Mouse (Mus musculus) WW6 (cell line): ENCODE data around the gene Setd1b.
"Not testable (repeated sequence)": the region's sequence is repeated elsewhere in the genome, so short reads cannot be mapped to it uniquely, and the experiment has no call there.

Experiments used
- DNase-seq: peaks from one replicate; pipeline ENCODE4 v3.0.0-alpha.2; 2013; ENCODE audit warnings: low read depth, low spot score

The Setd1b gene

GRCm38 (mm10) chr5:123160341-123160740, 18.3 kb downstream of the Setd1b start:
- DNase-seq = no peak

- DNase-seq = no peak
These were observed 20.9 kb downstream of the Setd1b start for GRCm38 (mm10) chr5:123162942-123163341.

- DNase-seq = no peak
These were observed 24.4 kb downstream of the Setd1b start for GRCm38 (mm10) chr5:123166437-123166836.

GRCm38 (mm10) chr5:123167591-123167990, 25.6 kb downstream of the Setd1b start:
- DNase-seq = no peak

- no peak for DNase-seq
These were observed 27.3 kb downstream of the Setd1b start, which contains the start of gene Psmd9 for GRCm38 (mm10) chr5:123169284-123169683. TSS of gene Psmd9 (plus strand) at chr5:123169413.

DNA sequence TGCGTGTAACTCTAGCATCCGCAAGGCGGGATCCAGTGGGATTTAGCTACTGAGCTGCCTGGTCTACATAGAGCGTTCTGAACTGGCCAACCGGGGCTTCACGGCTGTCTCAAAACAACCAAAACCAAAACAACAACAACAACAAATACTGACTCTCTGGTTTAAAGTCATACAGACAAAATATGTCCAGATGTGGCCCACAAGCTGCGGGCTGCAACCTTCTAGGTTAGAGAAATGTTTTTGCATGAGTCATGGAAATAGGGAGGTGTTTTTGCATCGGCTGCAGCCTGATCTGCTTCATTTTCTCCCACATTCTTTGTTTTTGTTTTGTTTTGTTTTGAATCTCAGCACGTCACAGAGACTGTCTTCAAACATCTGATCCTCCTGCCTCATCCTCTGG, 28.4 kb downstream of the Setd1b start:
- no peak for DNase-seq

GRCm38 (mm10) chr5:123171646-123172350, 29.8 kb downstream of the Setd1b start:
- peak; percentile 92 for DNase-seq

- no peak for DNase-seq
These were observed 36.8 kb downstream of the Setd1b start for GRCm38 (mm10) chr5:123178792-123179191.

DNA sequence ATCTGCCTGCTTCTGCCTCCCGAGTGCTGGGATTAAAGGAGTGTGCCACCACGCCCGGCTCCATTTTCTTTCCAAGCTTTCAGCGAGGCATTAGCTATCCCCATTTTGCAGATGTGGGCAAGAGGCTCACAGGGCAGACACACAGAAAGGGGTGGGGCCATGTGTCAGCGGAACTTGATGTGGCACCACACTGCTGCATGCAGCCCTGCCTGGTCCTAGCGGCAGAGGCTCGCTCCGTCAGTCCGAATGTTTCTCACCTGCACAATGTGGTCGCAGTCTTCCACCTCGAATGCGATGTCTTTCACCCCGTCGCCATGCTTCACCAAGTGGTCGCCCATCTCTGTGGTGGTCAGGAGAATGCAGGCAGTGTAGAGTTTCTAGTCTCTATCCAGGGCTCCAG, 38.4 kb downstream of the Setd1b start:
- no peak for DNase-seq

DNA sequence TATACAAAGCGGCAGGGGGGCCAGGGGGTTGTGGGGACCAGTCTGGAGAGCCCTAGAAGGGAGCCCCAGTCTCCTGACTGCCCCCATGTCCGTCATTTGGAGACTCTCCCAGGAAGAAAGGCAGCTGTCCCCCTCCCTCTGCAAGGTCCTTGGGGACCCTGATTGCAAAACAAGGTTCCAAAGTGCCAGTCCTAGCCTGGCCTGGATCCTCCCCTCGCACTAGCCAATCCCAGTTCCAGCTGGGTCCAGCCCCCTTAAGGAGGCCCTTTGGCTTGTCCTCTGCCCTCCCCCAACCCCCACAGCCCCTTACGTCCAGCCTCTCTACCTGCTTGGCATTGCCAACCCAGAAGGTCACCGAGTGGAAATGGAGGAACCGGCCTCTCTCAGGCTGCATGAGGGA, 39.5 kb downstream of the Setd1b start:
- DNase-seq = no peak

- DNase-seq = no peak
These were observed 40.7 kb downstream of the Setd1b start, which contains the start of gene Hpd for GRCm38 (mm10) chr5:123182651-123183050. TSS of gene Hpd (minus strand) at chr5:123182727.

- no peak for DNase-seq
These were observed 44.0 kb downstream of the Setd1b start for GRCm38 (mm10) chr5:123185966-123186365.

GRCm38 (mm10) chr5:123187306-123187705, 45.3 kb downstream of the Setd1b start:
- no peak for DNase-seq

- DNase-seq = no peak
These were observed 48.9 kb downstream of the Setd1b start for GRCm38 (mm10) chr5:123190912-123191311.

- no peak for DNase-seq
These were observed 49.4 kb downstream of the Setd1b start for GRCm38 (mm10) chr5:123191427-123191826.

DNA sequence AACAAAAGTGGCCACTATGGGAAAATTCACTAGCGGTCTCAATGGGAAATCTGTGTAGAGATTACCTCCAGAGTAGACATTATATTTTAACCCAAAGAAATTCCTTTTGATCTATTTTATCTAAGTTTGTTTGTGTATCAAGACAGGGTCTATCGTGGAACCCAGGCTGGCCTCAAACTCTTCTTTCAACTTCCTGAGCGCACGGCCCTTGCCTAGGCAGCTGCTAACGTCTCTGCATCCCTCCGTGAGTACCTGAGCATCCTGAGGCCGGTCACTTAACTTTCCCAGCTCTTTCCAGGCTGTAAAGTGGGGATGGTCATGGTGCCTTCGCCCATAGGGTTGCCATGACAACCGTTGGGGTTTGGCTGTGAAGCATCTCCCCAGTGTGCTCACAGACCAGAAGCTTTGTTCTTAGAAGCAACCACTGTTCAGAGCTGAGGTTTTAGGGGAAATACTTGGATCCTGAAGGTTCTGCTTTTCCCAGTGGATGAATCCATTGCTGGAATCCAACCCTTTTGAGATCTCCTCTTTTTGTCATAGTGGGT, 50.7 kb downstream of the Setd1b start:
- no peak for DNase-seq

- no peak for DNase-seq
These were observed 51.4 kb downstream of the Setd1b start for GRCm38 (mm10) chr5:123193436-123193835.

GRCm38 (mm10) chr5:123194856-123195255, 52.9 kb downstream of the Setd1b start:
- DNase-seq = no peak

DNA sequence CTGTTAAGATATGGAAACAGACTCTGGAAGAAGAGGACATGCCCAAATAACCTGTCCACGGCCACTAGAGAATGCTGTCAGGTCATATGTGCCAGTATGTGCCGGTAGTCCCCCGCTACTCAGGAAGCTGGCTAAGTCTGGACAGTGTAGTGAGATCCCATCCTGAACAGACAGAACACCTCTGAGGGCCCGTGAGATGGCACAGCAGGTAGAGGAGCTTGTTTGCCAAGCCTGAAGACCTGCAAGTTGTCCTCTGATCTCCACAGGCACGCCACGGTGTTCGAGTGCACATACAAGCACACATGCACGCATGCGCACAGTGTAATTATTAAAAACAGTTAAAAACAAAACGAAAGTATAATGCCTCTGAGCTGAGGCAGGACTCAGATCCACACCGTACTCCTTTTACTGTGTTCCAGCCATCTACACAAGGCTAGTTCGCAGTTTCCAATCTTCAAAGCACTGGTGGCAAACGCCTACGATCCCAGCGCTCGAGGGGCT, 53.6 kb downstream of the Setd1b start:
- DNase-seq = no peak

DNA sequence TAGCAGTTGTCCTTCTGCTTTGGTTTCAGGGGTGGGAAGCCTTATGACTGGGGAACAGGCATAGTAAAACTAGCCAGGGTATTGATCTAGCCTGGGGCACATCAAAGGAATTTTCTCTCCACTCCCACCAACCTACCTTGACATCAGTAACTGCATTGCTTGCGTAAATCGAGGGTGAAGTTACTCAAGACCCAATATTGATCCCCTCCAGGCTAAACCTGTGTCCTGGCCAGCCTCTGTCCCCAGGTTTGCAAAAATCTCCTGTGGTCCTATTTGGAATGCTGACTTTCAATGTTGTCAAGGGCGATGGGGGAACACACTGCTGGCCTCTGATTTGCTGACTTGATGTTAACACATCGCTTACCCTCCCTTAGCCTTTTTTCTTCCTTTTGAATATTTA, 54.8 kb downstream of the Setd1b start:
- no peak for DNase-seq

DNA sequence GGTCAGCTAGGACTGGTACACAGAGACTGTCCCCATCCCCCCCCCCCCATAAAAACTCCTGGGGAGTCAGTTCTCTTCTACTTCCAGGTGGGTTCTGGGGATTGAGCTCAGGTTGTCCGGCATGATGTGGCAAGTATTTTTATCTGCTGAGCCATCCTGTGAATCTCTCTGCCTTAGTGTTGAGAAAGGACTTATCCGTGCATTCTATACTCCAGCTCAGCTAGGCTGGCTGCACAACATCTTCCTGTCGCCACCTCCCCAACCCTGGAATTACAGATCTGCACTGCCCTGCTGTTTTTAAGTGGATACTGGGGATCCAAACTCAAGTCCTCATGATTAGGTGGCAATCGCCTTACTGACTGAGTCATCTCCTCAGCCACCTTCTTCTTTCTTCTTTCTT, 56.5 kb downstream of the Setd1b start:
- no peak for DNase-seq

DNA sequence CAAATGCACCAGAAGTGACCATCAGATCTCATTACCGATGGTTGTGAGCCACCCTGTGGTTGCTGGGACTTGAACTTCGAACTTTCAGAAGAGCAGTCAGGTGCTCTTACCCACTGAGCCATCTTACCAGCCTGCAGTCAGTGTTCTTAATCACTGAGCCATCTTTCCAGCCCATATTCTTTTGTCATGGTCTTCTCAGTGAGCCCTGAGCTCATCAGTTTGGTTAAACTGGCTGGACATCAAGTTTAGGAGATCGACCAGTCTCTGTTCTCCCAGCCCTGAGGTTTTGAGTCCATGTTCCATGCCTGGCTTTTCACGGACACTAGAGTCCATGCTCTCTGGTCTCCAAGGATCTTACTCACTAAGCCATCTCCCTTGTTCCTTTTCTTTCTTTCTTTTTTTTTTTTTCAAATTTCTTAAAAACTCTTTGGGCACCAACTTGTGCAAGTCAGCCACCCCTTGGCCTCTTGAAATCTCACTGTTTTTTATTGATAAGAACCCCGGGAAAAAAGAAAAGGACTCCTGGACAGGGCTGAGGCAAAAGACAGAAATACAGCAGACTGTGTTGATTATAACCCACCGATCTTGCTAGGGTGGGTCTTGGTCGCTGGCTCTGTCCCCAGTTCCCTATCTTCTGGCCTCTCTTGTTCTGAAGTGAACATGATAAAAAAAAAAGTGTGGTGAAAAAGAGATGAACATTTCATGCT, 59.0 kb downstream of the Setd1b start:
- not testable (repeated sequence) for DNase-seq

DNA sequence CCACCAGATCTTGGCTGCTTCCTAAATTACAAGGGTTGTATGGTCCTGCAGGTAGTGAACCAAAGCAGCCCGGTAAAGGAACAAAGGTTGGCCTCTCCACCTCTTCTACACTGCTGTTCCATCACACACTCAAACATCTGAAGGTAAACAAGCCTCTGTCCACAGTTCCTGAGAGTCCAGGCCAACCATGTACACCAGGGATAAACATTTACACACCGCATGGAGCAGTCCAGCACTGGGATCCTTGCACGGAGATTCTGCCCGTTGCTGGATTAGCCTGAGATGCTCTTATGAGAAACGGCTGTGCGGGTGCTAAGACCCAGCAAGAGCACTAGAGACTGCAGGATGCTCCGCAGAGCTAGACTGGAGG, 59.5 kb downstream of the Setd1b start:
- DNase-seq = no peak
